Mouse (Mus musculus): ENCODE data around the gene Fuz. TPM values are rescaled to one million over a fixed set of nuclear protein-coding genes. Genes with fewer than 3 reads are reported as not detected.

Fuz gene
- polyA plus RNA-seq, 1 experiment from 2014 or later = 26.4 TPM

DNA sequence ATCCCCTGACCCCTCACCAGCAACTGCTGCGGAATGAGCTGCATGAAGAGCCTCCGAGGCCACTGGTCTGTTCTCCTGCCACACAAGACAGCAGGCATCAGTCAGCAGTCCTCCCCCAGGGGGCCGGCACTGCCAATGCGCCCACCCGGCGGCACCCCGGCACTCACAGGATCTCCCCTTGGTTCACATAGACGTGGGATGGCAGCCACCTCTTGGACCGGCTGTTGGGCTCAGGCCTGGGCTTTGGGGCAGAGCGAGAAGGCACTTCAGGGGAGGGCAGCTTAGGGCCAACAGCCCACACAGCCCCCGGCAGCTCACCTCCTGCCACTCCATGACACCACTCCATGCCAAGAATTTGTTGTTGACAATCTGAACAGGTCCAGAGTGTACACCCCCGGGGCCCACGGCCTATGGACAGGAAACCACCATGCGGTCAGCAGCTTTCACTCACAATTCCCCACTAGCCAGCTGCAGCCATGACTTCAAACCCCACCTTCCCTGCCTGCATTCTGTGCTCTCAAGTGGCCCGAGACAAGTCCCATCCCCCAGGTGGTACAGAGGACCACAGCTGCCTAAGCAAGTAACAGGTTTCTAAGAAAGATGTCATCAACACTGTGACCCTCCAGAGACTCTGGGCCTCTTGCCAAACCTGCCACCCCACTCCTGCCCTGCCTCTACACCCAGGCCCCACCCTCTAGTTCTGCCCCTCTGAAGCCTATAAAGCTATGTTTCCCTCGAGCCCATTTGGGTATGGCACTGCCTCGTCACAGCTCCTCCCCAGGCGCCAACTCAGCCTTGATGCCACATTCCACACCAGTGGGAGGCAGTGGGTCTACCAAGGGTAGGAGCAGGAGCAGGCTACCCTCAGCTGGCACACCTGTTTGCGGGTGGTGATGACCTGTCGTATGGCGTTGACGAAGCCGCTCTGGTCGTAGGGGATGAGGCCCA is 31.0 kb upstream of the Fuz start:
- WGBS = 81% methylated on average over 24 of the region's 24 CpGs
- Histone ChIP-seq H3K4me1 (ENCODE audit: control insufficient read depth, insufficient read depth, low read length) (peaks cover 39% of the 10 kb centered on the region), H3K27ac (ENCODE audit: low read length) (no peak overlapping the region), H3K4me2 (replicated peaks; ENCODE audit: low read depth, low read length) (no peak overlapping the region), H3K36me3 (ENCODE audit: control insufficient read depth, insufficient read depth, low read length) (peaks cover 50% of the 10 kb centered on the region), H3K9ac (replicated peaks; ENCODE audit: low read depth, low read length) (no peak overlapping the region), H3K9me3 (ENCODE audit: control insufficient read depth, low read depth, low read length) (no peaks in the 10 kb centered on the region), H3K27me3 (ENCODE audit: control insufficient read depth, insufficient read depth, low read length) (no peaks in the 10 kb centered on the region), H3K4me3 (ENCODE audit: low read depth, low read length) (no peak overlapping the region)
- ATAC-seq (ENCODE audit: insufficient number of reproducible peaks, insufficient read depth, low FRiP score, low read depth) = no peak

GRCm38 (mm10) chr7:44866276-44867009 is 29.4 kb upstream of the Fuz start:
- Histone ChIP-seq H3K4me3 (ENCODE audit: low read depth, low read length) (peak overlapping the region; percentile 15; the same call in 1 of the 2 replicates), H3K27me3 (ENCODE audit: control insufficient read depth, insufficient read depth, low read length) (no peaks in the 10 kb centered on the region), H3K9ac (replicated peaks; ENCODE audit: low read depth, low read length) (no peak overlapping the region), H3K4me2 (replicated peaks; ENCODE audit: low read depth, low read length) (peak overlapping the region; percentile 82), H3K27ac (ENCODE audit: low read length) (peak overlapping the region; percentile 39), H3K9me3 (ENCODE audit: control insufficient read depth, low read depth, low read length) (no peaks in the 10 kb centered on the region), H3K36me3 (ENCODE audit: control insufficient read depth, insufficient read depth, low read length) (peaks cover 47% of the 10 kb centered on the region), H3K4me1 (ENCODE audit: control insufficient read depth, insufficient read depth, low read length) (peaks cover 35% of the 10 kb centered on the region)
- no peak for ATAC-seq (ENCODE audit: insufficient number of reproducible peaks, insufficient read depth, low FRiP score, low read depth)
- WGBS = 43% methylated on average over 15 of the region's 15 CpGs

- ATAC-seq (ENCODE audit: insufficient number of reproducible peaks, insufficient read depth, low FRiP score, low read depth) = no peak
- H3K4me2 ChIP-seq (replicated peaks; ENCODE audit: low read depth, low read length) = peak overlapping the region; percentile 82
- H3K9ac ChIP-seq (replicated peaks; ENCODE audit: low read depth, low read length) = no peak overlapping the region; the same call in 1 of the 2 replicates
- no peaks in the 10 kb centered on the region for H3K27me3 ChIP-seq (ENCODE audit: control insufficient read depth, insufficient read depth, low read length)
- H3K4me1 ChIP-seq (ENCODE audit: control insufficient read depth, insufficient read depth, low read length) = peaks cover 35% of the 10 kb centered on the region
- WGBS = 47% methylated on average over 19 of the region's 19 CpGs
- no peaks in the 10 kb centered on the region for H3K9me3 ChIP-seq (ENCODE audit: control insufficient read depth, low read depth, low read length)
- H3K4me3 ChIP-seq (ENCODE audit: low read depth, low read length) = peak overlapping the region; percentile 94
- H3K36me3 ChIP-seq (ENCODE audit: control insufficient read depth, insufficient read depth, low read length) = peaks cover 42% of the 10 kb centered on the region
- H3K27ac ChIP-seq (ENCODE audit: low read length) = peak overlapping the region; percentile 39
These were observed 28.7 kb upstream of the Fuz start for GRCm38 (mm10) chr7:44867010-44867702.

DNA sequence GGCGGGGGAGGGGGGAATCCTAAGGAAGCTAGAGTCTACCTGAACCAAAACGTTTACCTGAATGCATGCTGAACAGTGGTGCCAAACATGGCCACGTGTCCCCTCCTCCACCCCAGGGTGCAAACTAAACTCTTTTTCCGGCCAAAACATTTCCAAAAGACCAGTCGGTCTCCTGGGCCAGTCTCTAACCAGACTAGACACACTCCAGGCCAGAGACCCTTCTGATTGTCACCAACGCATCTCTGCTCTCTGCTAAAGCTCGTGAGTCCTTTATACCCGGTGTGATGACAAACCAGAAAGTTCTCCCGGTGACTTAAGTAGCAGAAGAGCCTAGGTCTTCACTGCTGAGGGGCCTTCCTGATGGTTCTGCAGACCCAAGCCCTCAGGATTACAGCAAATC is 28.1 kb upstream of the Fuz start:
- 35% methylated on average over 9 of the region's 9 CpGs for WGBS
- ATAC-seq (ENCODE audit: insufficient number of reproducible peaks, insufficient read depth, low FRiP score, low read depth) = no peak
- H3K4me3 ChIP-seq (ENCODE audit: low read depth, low read length) = peak overlapping the region; percentile 94
- H3K9me3 ChIP-seq (ENCODE audit: control insufficient read depth, low read depth, low read length) = no peaks in the 10 kb centered on the region
- peaks cover 38% of the 10 kb centered on the region for H3K4me1 ChIP-seq (ENCODE audit: control insufficient read depth, insufficient read depth, low read length)
- no peaks in the 10 kb centered on the region for H3K27me3 ChIP-seq (ENCODE audit: control insufficient read depth, insufficient read depth, low read length)
- H3K4me2 ChIP-seq (replicated peaks; ENCODE audit: low read depth, low read length) = peak overlapping the region; percentile 82
- H3K9ac ChIP-seq (replicated peaks; ENCODE audit: low read depth, low read length) = no peak overlapping the region; the same call in 1 of the 2 replicates
- peaks cover 35% of the 10 kb centered on the region for H3K36me3 ChIP-seq (ENCODE audit: control insufficient read depth, insufficient read depth, low read length)
- H3K27ac ChIP-seq (ENCODE audit: low read length) = peak overlapping the region; percentile 21; the same call in 1 of the 2 replicates

- Histone ChIP-seq H3K4me2 (replicated peaks; ENCODE audit: low read depth, low read length) (peak overlapping the region; percentile 82), H3K9me3 (ENCODE audit: control insufficient read depth, low read depth, low read length) (no peaks in the 10 kb centered on the region), H3K36me3 (ENCODE audit: control insufficient read depth, insufficient read depth, low read length) (peaks cover 29% of the 10 kb centered on the region), H3K27me3 (ENCODE audit: control insufficient read depth, insufficient read depth, low read length) (no peaks in the 10 kb centered on the region), H3K4me3 (ENCODE audit: low read depth, low read length) (peak overlapping the region; percentile 94), H3K4me1 (ENCODE audit: control insufficient read depth, insufficient read depth, low read length) (peaks cover 43% of the 10 kb centered on the region), H3K9ac (replicated peaks; ENCODE audit: low read depth, low read length) (peak overlapping the region; percentile 100), H3K27ac (ENCODE audit: low read length) (peak overlapping the region; percentile 100; the same call in 1 of the 2 replicates)
- ATAC-seq (ENCODE audit: insufficient number of reproducible peaks, insufficient read depth, low FRiP score, low read depth) = no peak
- WGBS = 3% methylated on average over 16 of the region's 16 CpGs
These were observed 27.4 kb upstream of the Fuz start for GRCm38 (mm10) chr7:44868465-44868864.

DNA sequence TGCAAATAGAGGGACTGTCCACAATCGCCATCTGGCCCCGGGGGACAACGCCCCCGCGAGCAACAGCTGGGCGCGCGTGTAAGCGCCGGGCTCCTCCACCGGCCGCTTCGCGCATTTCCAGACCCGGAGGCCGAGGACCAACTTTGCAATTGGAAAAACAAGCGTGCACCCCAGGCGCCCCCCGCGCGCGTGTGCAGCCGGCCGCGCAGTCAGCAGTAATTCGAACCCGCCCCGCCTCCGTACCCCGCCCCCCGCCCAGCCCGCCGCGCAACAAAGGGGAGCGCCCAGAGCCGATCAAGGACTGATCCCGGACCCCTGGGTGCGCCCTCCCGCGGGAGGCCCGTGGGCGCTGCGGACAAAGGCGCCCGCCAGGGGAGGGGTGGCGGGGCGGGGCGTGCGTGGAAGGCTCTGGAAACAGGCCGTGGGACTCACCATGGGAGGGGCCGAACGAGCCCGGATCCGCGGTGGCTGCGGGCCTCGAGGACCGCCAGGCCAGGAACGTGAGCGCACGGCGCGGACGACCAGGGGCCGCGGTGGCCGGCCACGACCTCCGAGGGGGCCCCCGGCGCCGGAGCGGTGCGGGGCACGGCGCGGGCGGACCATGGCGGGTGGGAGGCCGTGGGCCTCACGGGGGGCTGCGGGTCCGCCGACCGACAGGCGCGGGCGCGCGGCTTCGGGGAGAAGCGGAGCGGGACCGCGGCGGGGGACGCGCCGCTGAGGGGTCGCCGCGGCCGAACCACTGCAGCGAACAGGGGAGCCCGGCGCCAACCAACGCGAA is 26.8 kb upstream of the Fuz start:
- peaks cover 43% of the 10 kb centered on the region for H3K4me1 ChIP-seq (ENCODE audit: control insufficient read depth, insufficient read depth, low read length)
- H3K27ac ChIP-seq (ENCODE audit: low read length) = peak overlapping the region; percentile 100
- H3K36me3 ChIP-seq (ENCODE audit: control insufficient read depth, insufficient read depth, low read length) = peaks cover 22% of the 10 kb centered on the region
- WGBS = under 1% methylated on average over 97 of the region's 108 CpGs
- ATAC-seq (ENCODE audit: insufficient number of reproducible peaks, insufficient read depth, low FRiP score, low read depth) = peak; percentile 59
- peak overlapping the region; percentile 82 for H3K4me2 ChIP-seq (replicated peaks; ENCODE audit: low read depth, low read length)
- H3K9me3 ChIP-seq (ENCODE audit: control insufficient read depth, low read depth, low read length) = no peaks in the 10 kb centered on the region
- H3K9ac ChIP-seq (replicated peaks; ENCODE audit: low read depth, low read length) = peak overlapping the region; percentile 100
- no peaks in the 10 kb centered on the region for H3K27me3 ChIP-seq (ENCODE audit: control insufficient read depth, insufficient read depth, low read length)
- H3K4me3 ChIP-seq (ENCODE audit: low read depth, low read length) = peak overlapping the region; percentile 94

DNA sequence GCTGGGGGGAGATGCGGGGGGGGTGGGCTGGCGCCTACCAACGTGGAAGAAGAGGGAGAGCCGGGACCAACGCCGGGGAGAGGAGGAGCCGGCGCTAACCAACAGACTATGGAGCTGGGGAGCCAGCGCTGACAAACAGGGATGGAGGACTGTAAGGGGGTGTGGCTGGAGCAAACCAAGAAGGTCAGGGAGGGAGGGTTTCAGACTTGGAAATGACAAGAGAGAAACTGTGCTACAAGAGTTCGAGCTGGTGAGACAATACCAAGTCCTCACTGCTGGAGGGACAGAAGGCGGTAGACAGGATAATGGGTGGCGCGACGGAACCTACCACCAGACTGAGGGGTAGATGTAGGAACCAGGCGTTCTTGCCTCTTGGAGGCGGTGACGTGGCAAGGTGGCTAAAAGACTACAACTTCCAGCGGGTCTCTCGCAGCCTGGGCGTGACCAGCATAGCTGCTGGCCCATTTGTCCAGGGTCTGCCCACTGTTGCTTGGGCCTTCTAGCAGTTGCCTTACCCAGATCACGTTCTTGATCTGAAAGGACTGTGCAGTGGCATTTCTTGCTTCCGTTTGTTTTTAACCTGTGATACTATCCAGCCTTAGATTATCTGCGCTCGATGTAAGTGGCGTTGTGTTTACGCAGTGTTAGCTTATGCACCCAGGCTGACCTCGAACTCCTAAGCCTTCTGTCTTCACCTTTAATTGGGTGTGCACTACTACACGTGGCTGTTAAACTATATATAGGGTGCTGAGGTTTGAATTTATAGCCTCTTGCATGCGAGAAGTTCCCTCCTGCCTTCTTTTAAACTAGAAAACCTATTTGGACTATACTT is 26.0 kb upstream of the Fuz start, which contains the start of gene Ptov1:
TSS of gene Ptov1 (minus strand) at position 92 of the 832 bp plus-strand sequence.
- ATAC-seq (ENCODE audit: insufficient number of reproducible peaks, insufficient read depth, low FRiP score, low read depth) = peak; percentile 90
- 2% methylated on average over 29 of the region's 29 CpGs for WGBS
- Histone ChIP-seq H3K27me3 (ENCODE audit: control insufficient read depth, insufficient read depth, low read length) (no peaks in the 10 kb centered on the region), H3K9ac (replicated peaks; ENCODE audit: low read depth, low read length) (peak within 1 kb of the TSS; percentile 100), H3K4me3 (ENCODE audit: low read depth, low read length) (peak within 1 kb of the TSS; percentile 94), H3K27ac (ENCODE audit: low read length) (peak within 1 kb of the TSS; percentile 100), H3K9me3 (ENCODE audit: control insufficient read depth, low read depth, low read length) (no peaks in the 10 kb centered on the region), H3K4me1 (ENCODE audit: control insufficient read depth, insufficient read depth, low read length) (peaks cover 43% of the 10 kb centered on the region), H3K36me3 (ENCODE audit: control insufficient read depth, insufficient read depth, low read length) (peaks cover 14% of the 10 kb centered on the region), H3K4me2 (replicated peaks; ENCODE audit: low read depth, low read length) (peak within 1 kb of the TSS; percentile 82)

Measured in stomach, embryonic 14.5 days (tissue).